Mouse (Mus musculus) frontal cortex, adult (tissue): ENCODE measurements around the gene Cfap58.

Experiments used
- ATAC-seq: cut with Nextera tagmentation; 2 replicates; pipeline ENCODE4 v1.9.2; 2017; ENCODE audit warnings: mild to moderate bottlenecking, moderate library complexity, mixed read lengths; ENCODE audit not compliant: low TSS enrichment

Cfap58 gene

DNA sequence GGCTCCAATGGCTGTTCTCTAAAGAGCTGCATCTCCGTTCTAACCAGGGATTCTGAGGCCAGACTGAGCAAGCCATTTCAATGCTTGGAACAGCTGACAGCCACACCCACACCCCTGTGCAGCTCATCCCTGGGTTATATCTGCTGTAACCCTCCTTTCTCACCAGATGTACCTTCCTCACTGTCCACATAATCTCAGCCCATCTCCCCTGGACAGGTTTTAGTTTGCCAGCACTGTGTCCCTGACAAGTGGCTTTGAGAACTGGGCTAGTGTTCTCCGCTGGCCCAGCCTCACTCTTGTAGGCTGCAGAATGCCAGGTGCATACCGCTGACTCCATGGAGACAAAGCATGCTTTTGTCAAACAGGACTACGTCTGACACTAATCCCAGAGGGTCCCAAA lies 20.1 kb upstream of the Cfap58 start:
- ATAC-seq, result no peak

DNA sequence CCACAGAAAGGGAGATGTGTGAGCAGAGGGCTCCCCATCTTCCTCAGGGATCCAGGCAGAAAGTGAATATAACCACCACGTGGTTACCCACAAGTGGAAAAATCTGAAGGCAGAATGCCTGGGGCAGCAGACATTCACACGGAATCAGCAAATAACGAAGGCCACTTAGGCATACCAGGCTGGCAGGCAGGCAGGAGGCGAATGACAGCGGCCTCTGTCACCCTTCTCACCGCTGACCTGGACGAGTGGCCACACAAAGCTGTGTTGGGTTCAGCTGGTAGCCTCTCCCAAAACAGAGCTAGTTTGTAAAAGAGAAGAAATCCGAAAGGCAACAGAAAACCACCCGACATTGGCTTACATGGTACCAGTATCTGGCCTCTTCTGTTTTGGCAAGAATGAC lies 19.5 kb upstream of the Cfap58 start:
- ATAC-seq, result no peak

- ATAC-seq, result 0 out of 2 replicates have a peak, but pooled peaks have one; percentile 25
Measured at GRCm38 (mm10) chr19:47918455-47919101, 18.9 kb upstream of the Cfap58 start.

DNA sequence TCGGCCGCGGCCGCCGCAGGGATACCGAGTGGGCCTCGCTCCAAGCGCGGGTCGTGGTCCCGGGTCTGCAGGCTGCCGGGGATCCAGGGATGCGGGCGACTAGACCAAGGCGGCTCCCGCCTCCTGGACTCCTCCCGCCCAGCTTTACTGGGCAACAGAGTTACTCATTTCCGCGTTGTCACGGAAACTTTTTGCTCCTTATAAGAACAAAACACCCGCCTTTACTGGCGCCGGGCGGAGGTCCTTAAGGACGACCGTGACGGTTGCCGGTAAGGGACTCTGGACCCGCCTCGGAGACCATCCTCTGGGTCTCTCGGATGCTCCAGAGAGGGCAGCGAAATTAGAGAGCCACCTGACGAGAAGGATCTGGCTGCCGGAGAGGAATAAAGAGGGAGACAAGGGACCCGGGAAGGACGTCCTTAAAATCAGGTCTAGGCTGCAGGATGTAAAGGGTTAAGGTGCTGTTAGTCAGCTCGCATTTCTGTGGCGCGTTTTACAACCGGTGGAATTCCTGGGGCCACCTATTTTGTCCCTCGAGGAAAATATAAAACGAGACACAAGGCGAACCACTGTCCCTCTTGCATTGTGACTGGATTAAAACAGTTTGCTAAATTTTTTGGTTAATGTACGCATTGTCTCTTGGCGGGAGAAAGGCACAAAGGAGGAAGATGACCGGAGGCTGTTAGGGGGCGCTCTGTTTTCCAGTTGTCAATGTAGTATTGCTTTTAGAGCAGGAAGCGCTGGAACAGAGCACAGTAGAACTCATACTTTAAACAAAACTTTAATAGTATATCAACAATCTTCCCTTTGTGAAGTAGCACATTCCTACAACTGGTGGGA lies 18.1 kb upstream of the Cfap58 start, which contains the start of the genes Cfap43 and Itprip:
Gene Cfap43, minus strand, starts transcription at position 162 of the 840 bp plus-strand sequence.
Gene Itprip, minus strand, starts transcription at position 174 of the 840 bp plus-strand sequence.
- peak; percentile 87 for ATAC-seq

- no peak for ATAC-seq
Measured at GRCm38 (mm10) chr19:47919966-47920375, 17.5 kb upstream of the Cfap58 start.

DNA sequence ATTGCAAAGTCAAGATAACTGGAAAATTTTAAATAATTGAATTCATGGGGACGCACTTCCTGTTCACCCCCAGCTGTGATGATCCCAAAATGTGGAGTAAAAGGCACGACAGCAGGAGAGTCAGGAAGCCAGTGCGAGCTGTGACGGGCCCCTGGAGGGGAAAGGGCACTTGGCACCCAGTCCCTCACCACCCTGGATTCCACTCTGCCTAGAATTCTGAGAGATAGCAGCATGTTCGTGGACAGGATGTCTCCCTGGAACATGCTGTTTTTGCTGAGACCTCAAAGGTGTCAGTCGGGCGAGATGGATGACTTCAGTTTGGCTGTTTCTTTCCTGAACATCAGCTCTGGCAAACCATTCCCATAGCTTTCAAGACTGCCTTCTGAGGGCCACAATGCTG lies 11.7 kb upstream of the Cfap58 start:
- ATAC-seq, result no peak

GRCm38 (mm10) chr19:47927032-47927431 lies 10.4 kb upstream of the Cfap58 start:
- no peak for ATAC-seq

- no peak for ATAC-seq
Measured at GRCm38 (mm10) chr19:47929043-47929442, 8.4 kb upstream of the Cfap58 start.

DNA sequence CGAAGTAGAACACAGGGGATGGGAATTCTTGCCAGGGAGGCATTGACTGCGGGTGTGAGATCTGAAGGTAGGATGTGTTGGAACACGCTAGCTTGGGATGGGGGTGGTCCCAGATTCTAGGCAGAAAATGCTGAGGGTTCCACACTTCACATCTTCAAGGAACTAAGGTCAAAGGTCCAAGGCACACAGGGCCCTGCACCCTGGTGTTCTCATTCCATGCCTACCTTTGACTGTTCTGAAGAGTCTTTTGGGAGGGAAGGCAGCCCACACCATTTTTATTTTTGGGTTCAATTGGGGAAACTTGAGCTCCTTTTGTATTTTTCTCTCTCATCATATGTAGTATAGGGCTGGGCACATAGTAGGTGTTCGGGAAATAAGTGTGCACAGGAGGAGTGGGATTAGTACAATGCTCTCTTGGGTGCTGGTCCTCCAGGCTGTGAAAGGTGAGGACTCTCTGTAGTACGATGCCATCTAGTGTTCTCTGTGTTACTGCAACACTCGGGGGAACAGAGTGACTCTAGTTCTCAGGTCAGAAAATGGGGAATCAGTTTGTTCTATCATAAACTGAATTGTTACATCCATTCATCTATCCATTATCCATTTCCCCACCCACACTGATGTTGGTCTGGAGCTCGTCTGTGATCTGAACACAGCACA lies 5.4 kb upstream of the Cfap58 start:
- peak; percentile 89 for ATAC-seq

- no peak for ATAC-seq
Measured at GRCm38 (mm10) chr19:47934146-47934545, 3.3 kb upstream of the Cfap58 start.

DNA sequence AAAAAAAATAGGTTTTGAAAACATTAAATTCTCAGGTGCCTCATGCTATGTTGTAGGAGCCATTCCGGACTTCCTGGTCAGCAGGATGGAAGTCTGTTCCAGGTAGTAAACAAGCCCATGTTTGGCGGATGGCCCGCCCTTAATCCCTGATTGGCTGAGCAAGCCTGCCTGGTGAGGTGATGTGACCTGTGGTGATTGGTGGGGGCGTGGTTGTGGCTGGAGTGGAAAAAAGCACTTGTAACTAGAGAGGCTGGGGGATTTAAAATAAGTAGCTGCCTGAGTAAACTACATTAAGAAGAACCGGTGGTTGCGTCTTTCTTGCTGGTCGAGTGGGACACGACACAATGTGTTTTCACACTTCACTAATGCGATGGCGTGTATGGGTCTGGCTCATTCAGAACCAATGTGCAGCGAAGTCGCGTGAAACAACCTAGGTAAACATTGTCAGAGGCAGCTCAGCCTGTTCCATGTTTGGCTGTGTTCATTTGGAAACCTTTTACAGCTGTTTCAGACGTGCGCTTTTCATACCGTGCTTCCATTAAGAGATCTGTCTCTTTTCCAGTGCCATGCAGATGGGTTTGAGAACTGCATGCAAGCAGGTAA lies 2.7 kb upstream of the Cfap58 start:
- no peak for ATAC-seq

DNA sequence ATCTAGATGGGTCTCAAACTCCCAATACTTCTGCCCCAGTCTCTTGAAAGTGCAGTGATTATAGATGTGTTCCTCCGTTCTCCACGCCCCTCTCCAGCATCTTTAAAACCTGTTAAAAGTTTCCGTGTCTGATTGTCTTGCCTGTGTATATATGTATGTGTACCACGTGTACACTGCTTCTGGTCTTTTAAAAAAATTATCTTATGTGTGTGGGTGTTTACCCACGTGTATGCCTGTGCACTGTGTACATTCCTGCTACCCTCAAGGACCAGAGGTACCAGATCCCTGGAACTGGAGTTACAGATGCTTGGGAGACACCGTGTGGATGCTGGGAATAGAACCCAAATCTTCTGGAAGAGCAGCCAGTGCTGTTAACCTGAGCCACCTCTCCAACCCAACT lies 1.9 kb upstream of the Cfap58 start:
- ATAC-seq, result no peak

DNA sequence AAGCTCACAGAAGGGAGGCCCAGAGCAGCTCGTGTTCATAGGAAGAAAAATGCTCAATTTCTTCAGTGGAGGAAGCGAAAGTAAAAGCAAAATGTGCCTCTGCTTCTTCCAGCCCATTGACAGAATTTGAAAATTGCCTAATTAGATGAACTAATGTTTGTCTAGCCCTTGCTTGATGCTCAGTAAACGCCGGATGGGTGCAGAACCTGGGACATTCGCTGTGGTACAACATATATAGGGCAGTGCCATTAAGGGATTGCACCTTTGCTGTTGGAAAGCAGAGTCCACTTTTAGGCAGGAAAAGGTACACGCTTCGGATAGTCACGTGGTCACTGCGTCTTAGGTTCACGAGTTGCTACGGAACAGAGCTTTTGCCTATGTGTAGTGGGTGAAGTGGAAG lies 985 bp upstream of the Cfap58 start:
- no peak for ATAC-seq

DNA sequence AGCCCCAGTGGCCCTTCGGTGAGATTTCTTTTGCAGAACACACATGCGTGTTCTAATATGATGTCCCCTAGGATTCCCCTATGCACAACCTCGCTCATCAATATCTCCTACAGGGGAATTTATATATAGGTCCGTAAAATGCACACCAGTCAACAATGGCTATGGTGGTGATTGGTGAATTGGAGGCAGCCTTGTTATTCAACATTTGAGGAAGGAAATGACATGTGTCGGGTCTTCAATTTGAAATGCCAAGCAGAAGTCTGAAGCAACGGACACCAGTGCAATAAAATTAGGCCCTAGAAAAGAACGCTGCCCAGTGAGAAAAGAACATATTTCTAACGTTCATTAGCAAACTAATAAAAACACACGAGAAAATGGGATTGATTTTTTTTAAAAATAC lies 537 bp upstream of the Cfap58 start:
- ATAC-seq, result no peak

DNA sequence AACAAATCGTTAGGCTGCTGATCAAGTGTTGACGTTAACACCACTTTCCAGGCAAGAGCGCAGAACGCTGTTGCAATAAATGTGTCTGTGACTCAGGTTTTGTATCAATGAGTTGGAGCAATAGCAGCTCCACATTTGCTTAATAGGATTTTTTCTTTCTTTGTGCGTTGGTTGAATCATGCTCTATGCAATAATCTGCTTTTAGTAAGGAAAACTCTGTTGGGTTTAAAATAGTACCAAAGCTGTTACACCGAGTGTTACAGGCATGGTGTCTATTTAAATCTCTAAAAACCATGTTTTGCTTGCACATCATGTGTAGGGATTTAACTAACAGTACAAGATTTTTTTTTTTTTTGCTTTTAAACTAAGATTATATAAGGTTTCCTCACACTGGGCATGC lies 1.9 kb downstream of the Cfap58 start:
- peak; percentile 95 for ATAC-seq

GRCm38 (mm10) chr19:47946821-47947465 lies 9.5 kb downstream of the Cfap58 start:
- no peak for ATAC-seq

DNA sequence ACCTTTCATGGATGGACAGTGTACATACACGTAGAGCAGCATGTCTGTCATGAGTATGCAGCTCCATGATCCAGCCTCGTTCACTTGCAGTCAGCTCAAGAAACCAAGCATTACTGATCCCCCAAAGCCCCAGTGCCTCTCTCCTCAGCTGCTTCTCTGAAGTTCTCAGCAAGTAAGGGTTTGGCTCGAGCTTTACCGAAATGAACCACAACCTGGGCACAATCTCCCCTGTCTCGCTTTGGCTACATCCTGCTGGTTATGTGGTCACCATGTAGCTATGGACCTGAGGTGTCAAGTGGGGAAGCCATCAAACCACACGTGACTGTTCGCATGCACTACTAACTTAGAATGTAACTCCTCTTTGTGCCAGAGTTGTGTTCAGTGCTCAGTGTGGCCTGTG lies 13.5 kb downstream of the Cfap58 start:
- ATAC-seq, result no peak

DNA sequence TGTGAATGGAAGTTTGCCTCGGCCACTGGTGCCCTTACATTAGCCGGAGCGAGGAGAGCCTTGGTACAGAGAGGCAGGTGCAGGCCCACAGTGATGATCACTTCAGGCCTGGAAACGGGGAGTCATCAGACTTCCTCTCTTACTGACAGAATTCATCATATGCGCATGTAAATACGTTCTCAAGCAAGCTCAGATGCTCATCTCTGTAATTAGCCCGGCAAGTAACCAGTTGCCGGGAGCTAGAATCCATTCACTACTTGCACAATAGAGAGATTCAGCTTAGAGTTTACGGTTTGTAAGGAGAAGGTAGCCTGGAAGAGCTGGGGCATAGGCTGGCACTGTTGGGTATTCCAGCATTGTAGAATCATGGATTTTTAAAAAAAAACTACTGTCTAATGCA lies 15.7 kb downstream of the Cfap58 start:
- no peak; the same call in 1 of the 2 replicates for ATAC-seq

- no peak for ATAC-seq
Measured at GRCm38 (mm10) chr19:47958181-47958580, 20.7 kb downstream of the Cfap58 start.

GRCm38 (mm10) chr19:47968993-47969659 lies 31.7 kb downstream of the Cfap58 start:
- no peak for ATAC-seq

DNA sequence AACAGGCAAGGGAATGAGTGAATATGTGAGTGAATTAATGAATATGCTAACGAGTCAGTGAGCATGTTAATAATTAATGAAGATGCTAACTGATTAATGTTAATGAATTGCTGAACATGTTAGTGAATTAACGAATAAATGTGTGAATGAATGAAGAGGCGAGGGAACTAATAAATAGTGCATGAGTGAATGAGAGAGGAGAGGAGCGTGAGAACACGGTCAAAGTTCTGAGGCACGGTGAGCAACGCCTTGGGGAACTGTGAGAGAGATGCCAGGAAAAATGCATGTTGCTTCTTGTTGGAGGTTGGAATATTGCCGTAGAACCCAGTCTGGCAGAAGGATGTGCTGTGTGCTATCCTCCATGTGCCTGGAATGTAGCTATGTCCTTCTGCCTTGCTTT lies 33.6 kb downstream of the Cfap58 start:
- ATAC-seq, result no peak
